Mouse (Mus musculus) adrenal gland (tissue): Measurements from ENCODE around the gene AC134908.4.

Source experiments
- intact Hi-C: fragments of 180-260 bp; cut with DNase I; formaldehyde crosslinking; loops from one replicate; pipeline ENCODE4 v1.15.1; 2025

Gene AC134908.4

DNA sequence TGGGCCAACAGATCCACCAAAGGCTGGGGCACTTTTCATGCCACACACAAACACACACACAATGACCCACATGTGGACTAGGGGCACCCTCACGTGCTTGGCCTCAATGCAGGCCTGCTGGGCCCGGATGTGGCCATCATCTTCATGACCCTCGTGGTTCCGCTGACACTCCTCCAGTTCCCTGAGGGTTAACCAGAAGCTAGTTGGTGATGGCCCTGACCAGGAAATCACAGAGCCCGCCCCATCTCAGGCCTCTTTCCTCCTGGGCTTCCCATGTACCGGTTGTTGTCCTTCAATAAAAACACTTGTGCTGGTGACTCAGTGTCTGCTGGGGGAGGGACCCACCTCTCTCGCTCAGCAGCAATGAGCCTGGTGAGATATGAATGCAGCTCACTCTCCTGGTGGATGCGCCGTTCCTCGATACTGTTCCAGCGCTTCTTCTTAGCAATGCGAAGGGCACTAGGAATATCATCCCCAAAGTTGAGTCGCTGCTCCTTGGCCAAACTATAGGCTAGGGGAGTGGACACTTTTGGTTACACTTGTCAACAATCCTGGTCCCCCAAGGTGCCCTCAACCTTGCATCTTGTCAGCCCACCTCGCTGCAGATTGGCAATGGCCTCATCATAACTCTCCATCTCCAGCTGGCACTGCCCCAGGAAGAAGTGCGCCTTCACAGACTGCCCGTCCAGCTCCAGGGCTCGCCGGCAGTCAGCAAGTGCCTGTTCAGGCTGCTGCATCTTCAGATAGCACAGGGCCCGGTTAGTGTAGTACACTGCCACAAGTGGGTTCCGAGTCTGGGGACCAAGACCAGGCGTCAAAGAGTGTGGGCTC, 36.2 kb upstream of the AC134908.4 start:
- intact Hi-C loops = no loop called here

DNA sequence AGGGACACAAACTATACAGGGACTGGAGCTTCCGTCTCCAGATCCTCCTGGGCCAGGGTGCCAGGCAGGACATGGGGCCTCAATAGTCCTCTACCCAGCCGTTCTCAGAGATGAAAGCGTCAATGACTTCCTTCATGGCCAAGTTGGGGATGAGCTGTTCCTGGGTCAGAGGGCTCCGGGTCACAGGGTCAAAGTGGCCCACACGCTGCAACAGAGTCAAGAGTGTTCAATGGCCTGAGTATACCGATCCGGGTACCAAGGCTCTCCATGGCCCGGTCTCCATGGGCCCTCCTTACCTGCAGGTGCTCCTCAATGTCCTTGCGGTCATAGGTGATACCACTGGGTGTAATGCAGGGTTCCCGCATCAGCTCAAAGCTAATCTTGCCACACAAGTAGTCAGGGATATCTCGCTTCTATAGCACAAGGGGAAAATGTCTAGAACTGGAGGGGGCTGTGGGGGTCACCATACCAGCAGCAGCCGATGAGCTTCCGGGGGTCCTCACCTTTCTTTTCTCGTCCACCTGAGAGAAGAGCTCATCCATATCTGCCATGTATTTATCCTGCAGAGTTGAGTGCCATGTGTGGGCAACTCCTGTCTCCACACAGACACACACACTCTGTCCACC, 35.5 kb upstream of the AC134908.4 start:
- intact Hi-C loops = no loop called here

DNA sequence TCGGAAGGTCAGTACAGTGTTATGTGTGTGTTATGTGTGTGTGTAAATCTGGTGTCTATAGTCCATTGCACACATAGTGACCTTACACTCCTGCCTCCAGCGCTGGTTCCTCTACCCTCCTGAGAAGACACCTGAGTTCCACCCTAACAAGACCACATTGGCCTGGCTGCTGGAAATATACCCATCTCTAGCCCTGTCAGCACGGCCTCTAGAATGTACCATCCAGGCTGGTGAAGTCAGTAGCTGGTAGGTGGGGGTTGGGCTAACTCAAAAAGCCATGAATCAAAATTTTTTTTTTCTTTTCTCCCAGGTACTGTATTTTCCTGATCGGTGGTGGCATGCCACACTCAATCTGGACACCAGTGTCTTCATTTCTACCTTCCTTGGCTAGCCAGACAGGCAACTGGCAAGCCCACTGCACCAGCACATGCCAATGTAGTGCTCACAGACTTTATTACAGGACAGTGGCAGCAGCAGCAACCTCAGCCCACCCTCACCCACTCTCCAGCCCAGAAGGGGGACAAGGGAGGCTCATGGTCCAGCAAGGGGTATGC, 34.8 kb upstream of the AC134908.4 start:
- intact Hi-C loops = no loop called here

DNA sequence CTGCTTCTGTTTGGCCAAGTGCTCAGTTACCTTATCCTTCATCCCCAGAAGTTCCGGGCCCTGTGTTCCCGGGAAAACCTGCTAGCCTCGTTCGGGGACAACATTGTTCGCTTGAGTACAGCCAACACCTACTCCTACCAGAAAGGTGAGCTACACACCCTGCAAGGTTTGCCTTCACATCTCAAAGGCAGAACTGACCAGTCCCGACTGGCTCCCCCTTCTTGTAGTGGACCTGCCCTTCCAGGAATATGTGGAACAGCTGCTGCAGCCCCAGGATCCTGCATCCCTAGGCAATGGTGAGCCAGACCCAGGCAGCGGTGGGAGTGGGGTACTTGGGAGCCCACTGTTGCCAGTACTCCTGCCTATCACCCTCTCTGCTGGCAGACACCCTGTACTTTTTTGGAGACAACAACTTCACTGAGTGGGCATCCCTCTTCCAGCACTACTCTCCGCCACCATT, 34.1 kb upstream of the AC134908.4 start:
- intact Hi-C loops = no loop called here

DNA sequence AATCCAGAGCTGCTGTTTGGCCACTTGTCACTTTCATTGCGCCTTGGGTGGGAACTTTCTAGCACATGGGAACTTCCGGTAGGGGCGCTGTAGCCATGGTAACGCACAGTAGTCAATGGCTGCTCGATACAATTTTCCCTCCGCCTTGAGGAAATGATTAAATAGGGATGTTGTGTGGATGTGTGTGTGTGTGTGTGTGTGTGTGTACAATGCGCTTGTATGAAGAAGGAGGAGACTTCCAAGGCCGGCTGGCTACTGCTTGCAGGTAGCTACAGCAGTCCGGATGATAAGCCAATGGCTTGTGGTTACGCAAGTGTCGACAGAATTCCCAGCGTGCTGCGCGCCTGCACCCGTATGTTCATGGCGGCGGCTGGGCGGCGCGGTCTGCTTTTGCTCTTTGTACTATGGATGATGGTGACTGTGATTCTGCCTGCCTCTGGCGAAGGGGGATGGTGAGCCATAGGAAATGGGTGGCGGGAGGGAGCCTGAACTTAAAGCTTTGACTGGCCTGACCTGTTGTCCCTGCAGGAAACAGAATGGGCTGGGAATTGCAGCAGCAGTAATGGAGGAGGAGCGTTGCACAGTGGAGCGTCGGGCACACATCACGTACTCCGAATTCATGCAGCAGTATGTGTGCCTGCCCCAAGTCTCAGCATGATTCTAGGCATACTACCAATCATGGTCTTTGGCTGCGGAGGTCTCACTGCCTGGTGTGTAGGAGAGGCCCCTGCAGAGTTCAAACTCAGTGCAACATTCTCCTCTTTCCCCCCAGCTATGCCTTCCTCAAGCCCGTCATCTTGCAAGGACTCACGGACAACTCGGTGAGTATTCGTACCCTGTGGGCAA, 33.5 kb upstream of the AC134908.4 start, which contains the start of gene Jmjd8:
Jmjd8 (plus strand) TSS at position 156 of the 846 bp plus-strand sequence.
- intact Hi-C loops = no loop called here

DNA sequence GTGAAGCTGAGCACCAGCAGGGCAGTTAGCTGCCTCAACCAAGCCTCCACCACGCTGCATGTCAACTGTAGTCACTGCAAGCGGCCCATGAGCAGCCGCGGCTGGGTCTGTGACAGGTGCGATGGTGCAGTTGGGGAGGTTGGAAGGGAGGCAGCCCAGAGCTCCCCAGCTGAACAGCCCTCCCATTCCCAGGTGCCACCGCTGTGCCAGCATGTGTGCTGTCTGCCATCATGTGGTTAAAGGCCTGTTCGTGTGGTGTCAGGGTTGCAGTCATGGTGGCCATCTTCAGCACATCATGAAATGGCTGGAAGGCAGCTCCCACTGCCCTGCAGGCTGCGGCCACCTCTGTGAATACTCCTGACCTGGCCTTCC, 32.8 kb upstream of the AC134908.4 start:
- intact Hi-C loops = no loop called here

DNA sequence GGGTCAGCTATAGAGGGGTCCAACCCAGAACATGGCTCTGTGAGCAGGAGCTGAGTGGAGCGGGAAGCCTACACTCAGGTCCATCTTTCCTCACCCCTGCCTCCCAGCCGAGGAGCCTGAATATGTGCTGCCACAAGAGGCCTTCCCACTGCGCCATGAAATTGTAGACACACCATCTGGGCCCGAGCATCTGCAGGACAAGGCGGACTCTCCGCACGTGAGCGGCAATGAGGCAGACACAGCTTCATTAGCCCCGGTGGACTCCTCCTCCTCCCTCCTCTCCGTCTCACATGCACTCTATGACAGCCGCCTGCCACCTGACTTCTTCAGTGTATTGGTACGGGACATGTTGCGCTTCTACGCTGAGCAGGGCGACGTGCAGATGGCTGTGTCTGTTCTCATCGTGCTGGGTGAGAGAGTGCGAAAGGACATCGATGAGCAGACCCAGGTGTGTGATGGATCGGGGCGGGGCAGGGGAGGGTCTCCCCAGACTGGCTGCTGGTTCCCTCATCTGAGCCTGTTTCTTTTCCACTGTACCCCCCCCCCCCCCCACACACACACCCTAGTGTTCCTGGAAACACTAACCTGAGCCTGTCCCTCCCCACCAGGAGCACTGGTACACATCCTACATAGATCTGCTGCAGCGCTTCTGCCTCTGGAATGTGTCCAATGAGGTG, 32.2 kb upstream of the AC134908.4 start:
- intact Hi-C loops = no loop called here

DNA sequence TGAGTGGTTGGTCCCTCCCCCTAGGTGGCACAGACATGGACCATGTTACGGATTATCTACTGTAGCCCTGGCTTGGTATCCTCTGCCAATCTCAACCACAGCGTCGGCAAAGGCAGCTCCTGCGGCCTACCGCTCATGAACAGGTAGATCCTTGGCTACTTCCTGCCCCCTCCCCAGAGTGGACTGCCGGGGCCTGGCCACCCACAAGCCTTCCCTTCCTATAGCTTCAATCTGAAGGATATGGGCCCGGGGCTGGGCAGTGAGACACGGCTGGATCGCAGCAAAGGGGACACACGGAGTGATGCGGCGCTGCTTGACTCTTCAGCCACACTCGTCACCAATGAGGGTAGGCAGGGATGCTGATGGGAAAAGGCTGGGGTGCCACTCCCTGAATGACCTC, 31.6 kb upstream of the AC134908.4 start:
- intact Hi-C loops = no loop called here

DNA sequence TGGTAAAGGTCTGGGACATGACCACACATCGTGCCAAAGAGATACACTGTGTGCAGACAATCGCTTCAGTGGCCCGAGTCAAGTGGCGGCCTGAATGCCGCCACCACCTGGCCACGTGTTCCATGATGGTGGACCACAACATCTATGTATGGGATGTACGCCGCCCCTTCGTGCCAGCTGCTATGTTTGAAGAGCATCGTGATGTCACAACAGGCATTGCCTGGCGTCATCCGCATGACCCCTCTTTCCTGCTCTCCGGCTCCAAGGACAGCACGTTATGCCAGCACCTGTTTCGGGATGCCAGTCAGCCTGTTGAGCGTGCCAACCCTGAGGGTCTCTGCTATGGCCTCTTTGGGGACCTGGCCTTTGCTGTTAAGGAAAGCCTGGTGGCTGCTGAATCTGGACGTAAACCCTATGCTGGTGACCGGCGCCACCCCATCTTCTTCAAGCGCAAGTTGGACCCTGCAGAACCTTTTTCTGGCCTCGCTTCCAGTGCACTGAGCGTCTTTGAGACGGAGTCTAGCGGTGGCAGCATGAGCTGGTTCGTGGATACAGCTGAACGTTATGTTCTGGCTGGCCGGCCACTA, 30.6 kb upstream of the AC134908.4 start:
- intact Hi-C loops = no loop called here

DNA sequence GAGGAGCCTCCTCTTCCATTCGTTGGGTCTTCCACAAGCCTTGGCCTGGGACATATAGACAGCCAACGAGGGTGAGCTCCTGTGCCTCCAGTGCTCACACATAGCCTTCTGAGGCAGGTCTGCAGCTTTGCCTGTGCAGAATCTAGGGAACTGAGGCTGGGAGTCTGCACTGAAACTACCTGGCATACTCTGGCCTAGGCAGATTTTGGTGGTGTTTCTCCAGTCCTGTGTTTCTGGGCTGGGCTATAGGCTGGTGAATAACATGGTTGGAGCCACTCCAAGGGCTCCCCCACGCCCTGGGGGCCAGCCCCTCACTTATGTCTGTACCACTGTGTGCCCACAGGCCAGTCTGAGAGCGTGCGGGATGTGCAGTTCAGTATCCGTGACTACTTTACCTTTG, 29.9 kb upstream of the AC134908.4 start:
- intact Hi-C loops = no loop called here

DNA sequence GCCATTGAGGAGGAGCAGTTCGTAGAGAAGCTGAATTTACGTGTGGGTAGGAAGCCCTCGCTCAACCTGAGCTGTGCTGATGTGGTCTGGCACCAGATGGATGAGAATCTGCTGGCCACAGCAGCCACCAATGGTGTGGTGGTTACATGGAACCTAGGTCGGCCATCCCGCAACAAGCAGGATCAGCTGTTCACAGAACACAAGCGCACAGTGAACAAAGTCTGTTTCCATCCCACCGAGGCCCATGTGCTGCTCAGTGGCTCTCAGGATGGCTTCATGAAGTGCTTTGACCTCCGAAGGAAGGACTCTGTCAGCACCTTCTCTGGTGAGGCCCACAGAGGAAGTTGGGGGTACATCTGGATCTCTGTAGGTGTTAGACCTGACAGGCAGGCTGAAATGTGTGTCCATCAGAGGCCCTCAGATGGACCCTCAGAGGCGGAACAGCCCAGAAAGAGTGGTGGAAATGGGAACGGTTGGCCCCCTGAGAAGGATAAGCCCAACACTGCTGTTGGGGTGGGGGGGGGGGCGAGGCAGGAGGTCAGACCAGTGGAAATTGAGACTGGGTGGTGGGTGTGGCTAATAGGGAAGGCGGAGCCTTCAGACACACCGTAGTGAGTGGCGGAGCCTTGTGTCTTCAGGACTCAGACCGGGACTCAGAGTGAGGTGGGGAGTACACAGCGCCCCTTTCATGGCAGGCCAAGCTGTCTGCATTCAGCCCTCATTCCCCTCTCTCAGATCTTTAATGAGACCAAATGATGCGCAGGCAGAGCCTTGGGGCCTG, 29.1 kb upstream of the AC134908.4 start:
- intact Hi-C loops = no loop called here

DNA sequence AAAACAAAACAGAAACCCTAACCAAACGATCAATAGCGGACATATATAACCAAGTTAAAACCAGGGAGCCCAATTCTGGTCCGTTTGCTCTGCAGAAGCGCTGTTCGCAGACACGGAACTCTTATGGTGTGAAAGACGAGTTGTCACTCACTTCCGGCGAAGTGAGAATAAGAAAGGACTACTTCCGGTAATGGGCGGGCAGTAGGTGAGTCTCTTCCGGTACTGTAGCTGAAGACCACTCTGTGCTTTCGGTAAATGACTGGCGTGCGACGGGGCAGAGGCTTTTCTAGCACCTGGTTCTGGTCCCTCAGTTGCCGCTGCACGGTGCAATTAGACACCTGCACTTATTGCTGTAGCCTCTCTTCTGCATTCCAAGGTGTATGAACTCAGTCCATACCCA, 28.0 kb upstream of the AC134908.4 start, which contains the start of gene Wdr24:
Wdr24 (plus strand) TSS at position 176 of the 400 bp plus-strand sequence.
- intact Hi-C loops = no loop called here

DNA sequence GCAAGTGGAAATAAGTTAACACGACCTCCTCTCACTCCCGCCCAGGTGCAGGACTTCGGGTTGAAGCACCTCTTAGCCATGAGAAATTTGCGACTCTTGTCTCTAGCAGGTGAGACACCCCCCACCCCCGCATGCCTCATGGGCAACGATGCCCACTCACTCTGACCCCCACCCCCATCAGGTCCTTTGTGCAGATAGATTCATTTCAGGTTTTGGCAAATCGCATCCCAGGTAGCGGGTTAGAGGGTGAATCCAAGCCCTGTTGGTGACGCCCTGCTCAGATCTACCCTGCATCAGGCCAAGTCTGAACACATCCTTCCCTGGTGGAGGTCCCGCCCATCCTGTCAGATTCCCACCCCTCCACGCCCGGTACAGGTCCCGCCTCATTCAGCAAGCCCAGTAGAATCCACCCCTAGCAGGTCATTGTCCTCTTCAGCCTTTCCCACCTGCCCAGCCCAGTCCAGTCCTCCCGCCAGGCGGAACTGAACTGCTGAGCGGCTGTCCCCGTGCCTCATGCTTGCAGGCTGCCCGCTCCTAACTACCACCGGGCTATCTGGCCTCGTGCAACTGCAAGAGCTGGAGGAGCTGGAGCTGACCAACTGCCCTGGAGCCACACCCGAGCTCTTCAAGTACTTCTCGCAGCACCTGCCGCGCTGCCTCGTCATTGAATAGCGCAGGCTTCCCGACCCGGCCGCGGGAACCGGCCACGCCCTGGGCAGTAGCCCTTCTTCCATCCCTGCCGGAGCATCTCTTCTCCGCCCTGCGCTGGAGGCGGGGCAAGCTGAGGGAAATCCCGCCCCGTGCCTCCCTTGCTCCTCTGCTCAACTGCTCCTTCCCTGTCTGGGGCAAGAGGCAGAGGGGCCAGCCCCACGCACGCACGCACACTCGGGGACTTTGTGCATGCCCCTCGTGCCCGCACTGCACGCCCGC, 23.7 kb upstream of the AC134908.4 start:
- intact Hi-C loops = no loop called here

DNA sequence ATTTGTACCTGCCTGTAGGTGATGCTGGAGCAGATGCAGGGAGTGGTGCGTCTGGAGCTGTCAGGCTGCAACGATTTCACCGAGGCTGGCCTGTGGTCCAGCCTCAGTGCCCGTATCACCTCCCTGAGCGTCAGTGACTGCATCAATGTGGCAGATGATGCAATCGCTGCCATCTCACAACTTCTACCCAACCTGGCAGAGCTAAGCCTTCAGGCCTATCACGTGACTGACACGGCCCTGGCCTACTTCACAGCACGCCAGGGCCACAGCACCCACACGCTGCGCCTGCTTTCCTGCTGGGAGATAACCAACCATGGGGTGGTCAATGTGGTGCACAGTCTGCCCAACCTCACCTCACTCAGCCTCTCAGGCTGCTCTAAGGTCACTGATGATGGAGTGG, 22.2 kb upstream of the AC134908.4 start:
- intact Hi-C loops = no loop called here

DNA sequence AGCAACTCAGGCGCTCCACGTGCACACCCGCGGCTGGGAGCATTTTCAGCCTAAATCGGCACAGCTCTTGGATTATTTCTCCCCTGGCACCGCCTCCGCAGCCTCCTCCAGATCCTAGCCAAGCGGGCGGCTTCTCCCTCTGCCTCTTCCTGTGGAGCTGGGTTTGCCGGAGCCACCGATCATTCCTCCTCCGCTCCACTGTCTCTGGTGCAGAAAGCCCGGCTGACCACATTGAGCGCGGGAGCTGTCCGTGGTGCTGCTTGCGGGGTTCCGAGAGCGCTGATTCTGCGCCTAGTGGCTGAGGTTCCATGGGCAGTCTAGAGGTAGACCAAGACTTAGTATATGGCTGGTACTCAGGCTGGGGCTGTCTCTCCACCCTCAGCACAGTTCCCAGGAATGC, 18.0 kb upstream of the AC134908.4 start:
- intact Hi-C loops = no loop called here

DNA sequence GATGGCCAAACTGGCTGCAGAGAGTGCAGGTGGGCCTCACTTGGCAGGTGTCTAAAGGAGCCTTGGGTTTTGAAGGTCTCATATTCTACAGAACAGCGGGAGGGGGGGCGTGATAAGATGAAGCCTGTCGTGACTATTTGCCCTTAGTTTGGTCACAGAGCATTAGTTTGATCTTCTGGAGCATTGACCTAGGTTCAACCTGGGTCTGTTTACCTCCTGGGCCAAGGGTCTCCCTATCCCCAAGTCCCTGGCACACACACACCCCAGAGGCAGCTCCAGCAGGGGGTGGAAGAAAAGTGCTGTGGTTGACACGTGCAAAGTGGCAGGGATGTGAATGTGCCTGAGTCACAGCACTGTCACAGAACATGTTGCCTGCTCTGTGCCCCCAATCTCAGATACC, 15.4 kb upstream of the AC134908.4 start:
- intact Hi-C loops = no loop called here

DNA sequence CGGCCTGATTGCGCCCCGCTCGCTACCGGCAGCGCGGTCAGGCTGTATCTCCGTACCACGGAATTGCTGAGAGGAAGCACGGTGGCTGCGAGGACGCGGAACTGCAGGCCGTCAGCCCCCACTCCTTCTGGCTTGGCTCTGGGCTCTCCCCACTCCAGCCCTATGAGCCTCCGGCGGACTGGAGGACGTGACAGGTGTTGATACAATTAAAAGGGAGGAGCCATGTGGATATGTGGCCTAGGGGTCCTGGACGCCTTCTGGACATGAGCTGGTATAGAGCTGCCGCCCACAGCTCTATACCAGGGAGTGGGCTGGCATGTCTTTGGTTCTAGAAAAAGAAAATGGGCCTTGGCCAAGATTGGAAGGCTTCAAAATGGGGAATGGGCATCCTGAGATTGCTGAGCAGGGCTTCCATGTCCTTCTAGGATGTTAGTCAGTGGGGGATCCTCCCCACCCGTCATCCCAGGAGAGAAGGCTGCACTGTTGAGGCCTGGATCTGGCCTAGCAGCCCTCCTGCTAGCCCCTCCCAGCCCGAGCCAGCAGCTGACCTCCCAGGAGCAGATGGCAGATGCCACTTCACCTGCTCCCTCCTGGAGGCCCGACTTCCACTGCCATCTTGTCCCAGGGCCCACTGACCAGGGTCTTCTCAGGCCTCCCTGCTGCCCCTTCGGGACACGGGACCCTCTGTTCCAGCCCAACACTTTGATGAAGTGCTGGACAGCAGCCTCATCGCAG, 14.3 kb upstream of the AC134908.4 start:
- intact Hi-C loops = no loop called here
